Mouse (Mus musculus) heart, postnatal 0 days (tissue): ENCODE data around the gene Mmp23.

Source experiments
- CTCF ChIP-seq: IDR thresholded peaks from 2 replicates; pipeline ENCODE4 v1.5.1; 2016; ENCODE audit warnings: antibody characterized with exemption, control low read depth, low read depth
- EP300 ChIP-seq: IDR thresholded peaks from 2 replicates; pipeline ENCODE4 v1.6.1; 2016; ENCODE audit warnings: antibody characterized with exemption, low read depth

GRCm38 (mm10) chr4:155645721-155646120 is 7.5 kb downstream of the Mmp23 start:
- TF ChIP-seq CTCF (no peak), EP300 (no peak)
